Mouse (Mus musculus) small intestine, adult 2 months (tissue): ENCODE measurements around the gene Elovl2.

ENCODE experiments used
- CTCF ChIP-seq: fragments of 200-500 bp; IDR thresholded peaks from 2 replicates; pipeline ENCODE4 v1.5.1; 2012; ENCODE audit warnings: low read depth, mild to moderate bottlenecking, control low read depth, inconsistent platforms, low read length, moderate library complexity, mixed read lengths; ENCODE audit not compliant: insufficient replicate concordance, insufficient read length; ENCODE audit errors: extremely low read depth
- POLR2A ChIP-seq: fragments of 200-500 bp; IDR thresholded peaks from 2 replicates; pipeline ENCODE4 v1.6.1; 2012; ENCODE audit warnings: low read depth, mild to moderate bottlenecking, control low read depth, inconsistent platforms, low read length, moderate library complexity

DNA sequence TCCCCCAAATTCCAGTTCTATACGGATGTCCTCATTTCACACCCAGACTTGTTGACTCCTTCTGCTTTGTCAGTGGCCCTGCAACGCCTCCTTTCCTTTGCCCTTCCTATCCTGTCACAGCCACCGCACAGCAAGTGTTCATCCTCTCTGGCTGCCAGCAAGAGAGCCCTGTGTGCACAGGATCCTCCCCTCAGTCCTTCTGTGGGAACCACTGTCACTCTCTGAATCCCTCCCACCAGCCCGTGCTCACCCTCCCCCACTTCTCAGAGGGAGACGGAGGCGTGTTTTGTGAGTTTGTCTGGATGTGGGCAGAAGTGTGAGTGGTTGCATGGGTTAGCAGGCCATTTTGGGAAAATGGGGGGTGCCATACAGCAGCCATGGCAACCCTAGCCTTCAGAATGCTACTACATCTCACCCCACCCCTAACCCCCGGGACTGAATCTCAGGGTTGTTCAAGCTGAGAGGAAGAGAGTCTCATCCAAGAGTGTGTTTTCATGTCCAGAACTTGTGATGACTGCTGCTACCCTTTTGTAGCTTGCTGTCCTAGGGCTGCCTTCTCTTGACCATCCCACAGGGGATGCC lies 47.7 kb upstream of the Elovl2 start:
- no peak for TF ChIP-seq POLR2A
- TF ChIP-seq CTCF: no peak
